Comparison of ENCODE assay signal across 13 mouse cellular contexts in the genomic region with DNA sequence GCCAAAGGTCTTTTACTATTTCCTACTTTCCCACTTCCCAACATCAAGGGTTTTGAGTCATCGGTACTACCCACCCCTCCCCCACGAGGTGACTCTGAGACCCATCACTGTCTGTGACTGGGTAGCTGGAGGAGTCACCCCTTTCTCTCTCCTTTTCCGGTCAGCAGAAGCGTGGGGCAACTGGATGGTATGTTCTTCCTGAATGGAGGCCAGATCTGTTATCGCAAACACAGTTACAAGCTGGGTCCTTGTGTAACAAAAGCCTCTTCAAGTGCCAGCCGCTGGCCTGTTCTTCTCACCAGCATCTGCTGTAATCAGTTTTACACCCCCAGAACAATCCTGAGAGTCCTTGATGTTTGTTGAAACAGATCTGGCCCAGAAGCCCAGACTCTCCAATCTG.
DNase-seq lines count a peak whose midpoint lies in the region; ATAC-seq lines count a peak whose summit lies in the region.
"Had no signal": no experiment of that assay in that cellular context is flagged by ENCODE, and none has a peak within 500 bp of the region (broad histone marks: within the 10 kb centered on the region; RNA-seq: fewer than 3 reads in every experiment).

No protein-coding gene starts in this region.

- peak overlapping the region; percentile 5; the same call in 1 of the 2 replicates for H3K9ac ChIP-seq in neural tube, embryonic 12.5 days
- H3K9ac ChIP-seq: liver, embryonic 14.5 days had no signal

- H3K9me3 ChIP-seq in neural tube, embryonic 12.5 days: no peaks in the 10 kb centered on the region
- H3K9me3 ChIP-seq in limb, embryonic 10.5 days (replicated peaks): no peaks in the 10 kb centered on the region

- ATAC-seq in neural tube, embryonic 12.5 days (ENCODE audit: low FRiP score, low read depth): no peak

- H3K36me3 ChIP-seq in neural tube, embryonic 12.5 days: no peaks in the 10 kb centered on the region
- H3K36me3 ChIP-seq in limb, embryonic 10.5 days: peaks cover 35% of the 10 kb centered on the region

- 46% methylated on average over 6 of the region's 6 CpGs for WGBS in neural tube, embryonic 12.5 days
- 34% methylated on average over 6 of the region's 6 CpGs for WGBS in limb, embryonic 10.5 days

- peak overlapping the region; percentile 89 for H3K4me2 ChIP-seq in neural tube, embryonic 12.5 days (replicated peaks)

- no peaks in the 10 kb centered on the region for H3K27me3 ChIP-seq in neural tube, embryonic 12.5 days (replicated peaks)
- no peaks in the 10 kb centered on the region for H3K27me3 ChIP-seq in limb, embryonic 10.5 days (ENCODE audit: low read depth, poor library complexity, severe bottlenecking)

- peaks cover 71% of the 10 kb centered on the region for H3K4me1 ChIP-seq in neural tube, embryonic 12.5 days
- H3K4me1 ChIP-seq in limb, embryonic 10.5 days: peaks cover 91% of the 10 kb centered on the region

- no peak overlapping the region for H3K27ac ChIP-seq in neural tube, embryonic 12.5 days
- peak overlapping the region; percentile 97 for H3K27ac ChIP-seq in limb, embryonic 10.5 days
- H3K27ac ChIP-seq: liver, embryonic 14.5 days had no signal

- DNase-seq in heart, adult 11 months: peak; percentile 91
- DNase-seq in heart, adult 9 months (ENCODE audit: low spot score in 2 of 2): no peak
- no peak for DNase-seq in neural tube, embryonic 10.5 days (ENCODE audit: extremely low spot score, low spot score)
- no peak for DNase-seq in limb, embryonic 10.5 days (ENCODE audit: low spot score)
- DNase-seq in testis, postnatal 14 days (ENCODE audit: low spot score): peak; percentile 84
- no peak for DNase-seq in cerebellum, postnatal 36 days
- DNase-seq in right cerebral cortex, adult 2 months (ENCODE audit: low spot score in 2 of 2): no peak
- DNase-seq: cerebellum, adult 2 months; kidney, adult 8-10 months; right cerebral cortex, postnatal 14 days had no signal

- H3K4me3 ChIP-seq in neural tube, embryonic 12.5 days: no peak overlapping the region
- peak overlapping the region; percentile 87; the same call in 1 of the 2 replicates for H3K4me3 ChIP-seq in limb, embryonic 10.5 days
- H3K4me3 ChIP-seq: erythroblast, embryonic 14.5 days had no signal

Comparison
In these comparisons a context has a peak if more than half of its experiments do, and no peak if none do; other contexts are left out.
1. DNase-seq: peak in heart, adult 11 months (single experiment) and testis, postnatal 14 days (single experiment); none in heart, adult 9 months (0 of 2), neural tube, embryonic 10.5 days (single experiment), limb, embryonic 10.5 days (single experiment), cerebellum, postnatal 36 days (0 of 2) and right cerebral cortex, adult 2 months (0 of 2).